Mouse (Mus musculus): Measurements from ENCODE around the gene Myef2.
"Not testable (repeated sequence)": the region's sequence is repeated elsewhere in the genome, so short reads cannot be mapped to it uniquely, and the experiment has no call there.

Gene Myef2

DNA sequence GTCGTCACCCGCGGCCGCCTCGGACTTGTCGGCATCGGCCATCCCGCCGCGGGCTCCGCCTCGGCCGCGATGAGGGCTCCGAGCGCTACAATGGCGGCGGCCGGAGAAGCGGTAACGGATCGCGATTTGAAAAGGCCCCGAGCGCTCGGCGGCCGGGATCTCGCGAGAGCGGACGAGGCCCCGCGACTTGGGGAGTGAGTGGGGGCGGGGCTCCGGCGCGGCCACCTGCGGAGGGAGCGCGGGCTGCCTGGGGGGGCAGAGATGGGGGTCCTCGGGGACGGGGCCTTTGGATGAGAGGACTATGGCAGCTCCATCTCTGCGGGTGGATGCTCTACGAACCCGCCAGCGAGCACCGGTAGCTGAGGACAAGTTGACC lies at the start of gene Myef2:
Gene Myef2, minus strand, starts transcription at position 185 of the 376 bp plus-strand sequence.
- peak; percentile 89 for DNase-seq (ENCODE audit: low read depth, low spot score)

DNA sequence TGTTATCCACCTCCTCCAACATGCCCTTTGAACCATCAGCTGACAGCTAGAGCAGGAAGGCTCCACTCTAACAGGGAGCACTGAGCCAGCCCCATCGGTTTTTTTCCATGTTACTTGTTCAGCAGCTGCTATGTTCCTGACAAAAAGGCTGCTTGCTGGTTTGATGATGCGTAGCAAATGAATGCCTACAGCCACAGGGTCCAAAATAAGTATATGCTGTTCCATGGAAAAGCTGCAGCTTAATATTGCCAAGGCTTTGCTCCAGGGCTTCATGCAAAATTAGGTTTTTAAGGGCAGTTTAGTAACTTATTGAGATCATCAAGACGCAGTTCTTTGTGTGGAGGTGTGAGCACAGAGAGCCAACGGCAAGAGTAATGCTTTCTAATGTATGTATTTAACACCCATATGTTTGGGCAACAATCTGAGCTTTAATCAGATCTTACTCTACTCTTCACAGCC lies 38.6 kb upstream of the Myef2 start:
- no peak for DNase-seq (ENCODE audit: low read depth, low spot score)

GRCm38 (mm10) chr2:125155504-125155903 lies 32.0 kb upstream of the Myef2 start:
- DNase-seq (ENCODE audit: low read depth, low spot score) = no peak

- DNase-seq (ENCODE audit: low read depth, low spot score) = no peak
These were observed 30.8 kb upstream of the Myef2 start for GRCm38 (mm10) chr2:125154294-125154693.

- no peak for DNase-seq (ENCODE audit: low read depth, low spot score)
These were observed 28.9 kb upstream of the Myef2 start, which contains the start of gene Slc12a1 for GRCm38 (mm10) chr2:125152388-125152787. TSS of gene Slc12a1 (plus strand) at chr2:125152505.

DNA sequence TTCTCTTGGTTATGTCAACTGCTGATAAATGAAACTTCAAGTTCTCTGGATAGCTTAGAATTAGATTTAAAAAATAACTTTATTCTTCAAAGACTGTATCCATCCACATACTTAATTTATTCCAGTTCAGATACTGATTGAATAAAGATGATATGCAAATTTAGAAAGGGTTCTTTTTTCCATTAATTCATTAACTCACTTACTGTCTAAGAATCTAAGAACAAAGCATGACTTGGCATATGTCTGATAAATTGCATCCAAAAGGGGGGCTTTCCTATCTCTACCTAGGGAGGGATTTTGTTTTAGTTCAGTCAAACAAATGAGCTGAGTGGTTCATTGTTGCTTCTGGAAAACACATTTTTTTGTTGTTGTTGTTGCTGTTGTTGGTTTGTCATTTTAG lies 18.9 kb upstream of the Myef2 start:
- DNase-seq (ENCODE audit: low read depth, low spot score) = no peak

DNA sequence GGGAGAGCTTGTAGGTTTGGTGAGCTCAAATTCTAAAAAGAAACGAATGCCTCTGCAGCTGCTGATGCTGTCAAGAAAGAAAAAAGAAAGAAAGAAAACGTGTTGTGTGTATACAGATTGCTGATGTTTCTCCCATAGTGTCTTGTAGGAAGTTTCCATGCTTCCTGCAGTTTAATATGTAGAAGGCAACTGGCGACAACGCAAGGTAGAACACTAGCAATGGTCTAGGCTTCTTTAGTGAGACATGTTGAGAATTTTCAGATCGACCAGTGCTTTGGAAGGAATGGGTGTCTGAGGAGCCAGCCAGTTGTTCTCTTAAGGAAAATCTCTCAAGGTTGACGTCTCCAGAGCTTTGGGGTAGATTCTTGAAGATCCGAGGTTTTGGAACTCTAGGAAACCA lies 13.4 kb upstream of the Myef2 start:
- no peak for DNase-seq (ENCODE audit: low read depth, low spot score)

DNA sequence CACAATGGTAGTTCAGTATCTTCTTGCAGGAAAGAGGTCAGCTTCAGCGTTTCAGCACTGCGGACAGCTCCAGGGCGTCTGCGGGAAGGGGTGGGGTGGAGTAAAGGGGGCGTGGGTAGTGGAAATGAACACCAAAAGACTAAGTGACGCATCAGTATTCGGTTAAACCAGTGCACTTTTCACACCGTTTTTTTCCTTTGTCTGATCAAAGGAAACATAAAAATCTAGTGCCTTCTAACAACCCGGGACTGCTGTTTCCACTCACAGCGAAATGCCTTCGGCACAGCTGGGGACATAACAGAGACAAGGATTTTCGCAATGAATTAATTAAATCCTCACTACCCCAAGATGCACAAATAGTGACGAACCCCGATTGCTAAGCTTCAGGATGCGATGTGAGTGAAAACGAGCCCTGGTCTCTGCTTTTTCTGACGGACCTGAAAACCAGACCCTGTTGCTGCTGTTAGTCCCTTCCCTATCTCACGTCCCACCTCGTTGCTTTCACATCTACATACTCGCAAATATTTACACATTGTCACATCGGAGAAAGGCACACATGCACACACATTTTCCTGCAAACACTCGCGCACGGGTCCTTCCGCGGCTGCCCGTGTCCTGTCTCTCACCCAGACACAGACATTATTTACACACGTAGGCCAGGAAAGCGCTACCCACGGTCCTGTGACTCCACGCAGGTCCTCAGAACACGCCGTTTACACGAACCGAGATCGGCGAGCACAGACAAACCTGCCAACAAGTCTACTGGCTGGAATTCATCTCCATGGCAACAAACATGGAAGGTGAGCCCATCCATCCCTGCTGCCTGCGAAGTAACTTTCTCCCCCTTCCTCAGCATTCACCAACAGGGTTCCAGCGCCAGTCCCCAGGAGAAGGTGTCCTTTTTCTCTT lies 12.7 kb upstream of the Myef2 start, which contains the start of gene Ctxn2:
Gene Ctxn2, plus strand, starts transcription at position 790 of the 909 bp plus-strand sequence.
- DNase-seq (ENCODE audit: low read depth, low spot score) = peak; percentile 72

GRCm38 (mm10) chr2:125134113-125134512 lies 10.7 kb upstream of the Myef2 start:
- DNase-seq (ENCODE audit: low read depth, low spot score) = no peak

DNA sequence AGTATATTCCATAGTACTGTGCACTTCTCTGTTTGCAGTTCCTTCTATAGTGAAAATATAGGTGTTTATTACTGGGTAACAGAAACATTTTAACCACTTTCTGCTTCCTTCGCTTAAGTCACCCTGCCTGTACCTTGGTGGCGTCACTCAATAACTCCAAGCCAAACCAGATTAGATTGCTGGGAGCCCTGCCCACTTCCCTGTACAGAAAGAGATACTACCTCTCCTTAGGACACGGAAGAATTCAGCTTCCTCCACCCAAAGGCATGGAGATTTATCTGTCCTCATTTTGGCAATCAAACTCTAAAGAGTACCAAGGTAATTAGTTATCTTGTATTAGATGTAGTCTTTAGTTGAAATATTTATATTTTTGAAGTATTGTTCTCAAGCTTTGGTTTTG lies 3.3 kb upstream of the Myef2 start:
- no peak for DNase-seq (ENCODE audit: low read depth, low spot score)

DNA sequence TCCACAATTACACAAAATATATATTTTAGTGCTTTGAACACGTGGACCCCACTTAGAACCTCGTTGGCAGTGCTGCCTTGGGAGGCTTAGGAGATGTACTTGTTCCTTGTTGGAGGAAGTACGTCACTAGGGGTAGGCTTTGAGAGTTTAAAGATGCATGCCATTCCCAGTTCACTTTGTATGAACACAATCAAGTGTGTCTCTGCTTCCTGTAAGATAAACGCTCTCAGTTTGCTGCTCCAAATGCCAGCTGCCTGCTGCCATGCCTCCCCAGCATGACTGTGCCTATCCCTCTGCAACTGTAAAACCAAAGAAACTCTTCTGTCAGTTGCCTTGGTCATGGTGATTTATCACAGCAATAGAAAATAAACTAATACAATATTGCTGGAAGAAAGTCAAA lies 2.4 kb upstream of the Myef2 start:
- no peak for DNase-seq (ENCODE audit: low read depth, low spot score)

DNA sequence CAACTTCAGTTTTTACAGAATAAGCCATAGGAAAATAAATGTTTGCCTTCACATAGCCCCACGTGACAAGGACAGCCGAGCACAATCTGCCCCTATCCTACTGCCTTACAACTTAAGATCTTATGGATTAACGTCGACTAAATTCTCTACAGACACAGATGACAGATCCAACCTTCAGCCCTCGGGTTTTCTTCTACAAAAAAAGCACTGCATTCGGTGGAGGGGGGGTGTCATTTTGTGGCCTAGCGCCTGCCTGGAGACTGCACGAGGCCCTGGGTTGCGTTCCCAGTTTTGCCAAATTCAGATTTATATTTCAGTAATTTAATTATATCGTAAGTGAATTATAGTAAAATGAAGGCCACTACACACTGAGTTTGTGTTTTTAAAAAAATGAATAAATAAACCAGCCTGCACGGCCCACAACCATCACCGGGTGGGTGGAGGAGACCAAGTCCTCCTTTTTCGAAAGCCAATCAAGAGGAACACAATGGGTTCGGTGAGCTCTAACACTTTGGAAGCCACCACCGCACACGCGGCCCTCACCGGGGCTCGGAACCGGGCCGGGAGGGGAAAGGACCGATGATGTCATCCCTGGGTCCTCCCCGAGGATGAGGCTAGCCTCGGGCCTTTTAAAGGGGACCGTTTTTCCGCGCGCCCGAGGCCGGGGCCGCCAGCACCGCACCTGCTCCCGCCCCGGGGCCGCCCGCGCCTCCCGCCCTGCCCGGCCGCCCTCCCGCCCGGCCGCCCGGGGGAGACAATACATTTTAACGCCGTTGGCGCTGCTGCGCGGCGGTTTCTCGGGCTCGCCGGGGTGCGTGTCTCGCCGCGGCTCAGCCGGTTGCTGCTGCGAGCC lies 611 bp downstream of the Myef2 start:
- peak; percentile 70 for DNase-seq (ENCODE audit: low read depth, low spot score)

DNA sequence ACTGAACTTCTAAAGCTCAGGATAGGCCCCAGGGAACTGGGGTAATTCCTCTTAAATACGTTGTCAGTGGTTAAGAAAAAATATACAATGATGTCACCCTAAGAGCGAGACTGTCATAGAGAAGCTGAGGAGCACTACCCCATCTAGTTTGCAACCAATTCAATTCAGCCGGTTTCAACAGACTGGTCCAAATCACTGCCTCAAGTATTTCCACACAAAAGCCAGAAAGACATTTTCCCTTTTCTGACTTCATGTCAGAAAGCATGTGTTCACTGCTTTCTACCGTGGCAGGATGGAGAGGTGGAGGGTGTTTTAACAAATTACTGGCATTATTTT lies 1.2 kb downstream of the Myef2 start:
- peak; percentile 20 for DNase-seq (ENCODE audit: low read depth, low spot score)

DNA sequence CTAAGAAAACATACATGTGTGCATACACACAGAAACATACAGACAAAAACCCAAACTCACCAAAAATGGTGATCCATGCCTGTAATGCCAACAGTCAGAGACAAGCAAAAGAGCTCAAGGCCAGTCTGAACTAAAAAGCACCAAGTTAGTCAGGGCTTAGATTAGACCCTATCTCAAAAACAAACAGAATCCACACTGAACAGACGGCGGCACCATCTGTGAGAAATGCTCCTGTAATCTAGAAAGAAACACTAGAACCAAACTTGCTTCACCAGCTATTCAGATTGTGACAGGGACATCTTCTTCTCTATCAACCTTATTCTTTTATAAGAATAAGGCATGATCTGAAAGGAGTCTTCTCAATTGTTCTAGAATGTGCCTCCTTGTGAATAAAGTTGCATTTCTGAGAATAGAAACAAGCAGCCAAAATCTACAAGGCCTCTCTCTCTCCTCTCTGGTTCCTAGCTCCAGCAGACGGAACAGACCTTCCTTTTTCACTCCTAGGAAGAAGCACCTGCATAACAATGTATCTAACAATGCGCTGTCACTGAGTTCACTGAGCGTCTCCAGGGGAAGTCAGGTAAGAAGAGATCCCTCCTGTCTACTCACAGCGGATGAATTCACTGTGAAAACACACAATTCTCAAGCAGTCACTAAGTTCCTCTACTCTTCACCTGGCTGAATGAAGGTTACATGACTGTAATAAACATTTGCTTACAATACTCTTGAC lies 3.9 kb downstream of the Myef2 start:
- no peak for DNase-seq (ENCODE audit: low read depth, low spot score)

DNA sequence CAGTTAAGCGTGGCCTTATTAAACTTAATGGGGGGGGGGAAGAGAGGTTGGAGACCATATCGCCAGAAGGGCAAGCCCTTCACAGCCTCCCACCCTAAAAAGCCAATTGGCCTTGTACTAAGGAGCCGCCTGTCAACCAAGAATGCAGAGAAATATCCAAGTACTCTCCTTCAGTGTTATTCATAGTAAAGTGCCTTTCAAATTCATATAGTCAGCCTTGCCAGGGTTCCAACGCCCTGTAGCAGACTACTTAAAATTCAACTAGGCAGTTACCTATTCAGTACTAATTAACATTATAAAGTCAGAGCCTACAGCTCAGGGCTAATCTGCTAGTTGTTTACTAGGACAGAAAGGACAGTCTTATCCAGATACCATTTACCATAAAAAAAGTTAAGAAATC lies 16.9 kb downstream of the Myef2 start:
- not testable (repeated sequence) for DNase-seq (ENCODE audit: low read depth, low spot score)

DNA sequence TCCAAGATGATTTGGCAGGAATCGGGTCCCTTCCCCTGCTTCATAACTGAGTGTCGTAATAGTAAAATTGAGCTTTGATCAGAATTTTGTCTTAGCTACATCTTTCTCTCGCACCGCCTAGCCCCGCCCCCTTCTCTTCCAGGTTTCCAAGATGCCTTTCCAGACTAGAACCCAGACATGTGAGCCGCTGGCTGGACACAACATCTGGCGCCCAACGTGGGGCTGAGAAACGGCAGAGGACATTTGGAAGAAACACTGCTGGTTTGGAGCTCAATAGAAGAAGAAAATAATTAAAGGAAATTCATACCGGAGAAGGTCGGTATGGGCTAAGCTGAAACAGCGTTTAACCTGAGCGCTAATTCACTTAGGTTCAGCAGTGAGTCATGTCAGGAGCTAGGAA lies 19.0 kb downstream of the Myef2 start:
- DNase-seq (ENCODE audit: low read depth, low spot score) = not testable (repeated sequence)

DNA sequence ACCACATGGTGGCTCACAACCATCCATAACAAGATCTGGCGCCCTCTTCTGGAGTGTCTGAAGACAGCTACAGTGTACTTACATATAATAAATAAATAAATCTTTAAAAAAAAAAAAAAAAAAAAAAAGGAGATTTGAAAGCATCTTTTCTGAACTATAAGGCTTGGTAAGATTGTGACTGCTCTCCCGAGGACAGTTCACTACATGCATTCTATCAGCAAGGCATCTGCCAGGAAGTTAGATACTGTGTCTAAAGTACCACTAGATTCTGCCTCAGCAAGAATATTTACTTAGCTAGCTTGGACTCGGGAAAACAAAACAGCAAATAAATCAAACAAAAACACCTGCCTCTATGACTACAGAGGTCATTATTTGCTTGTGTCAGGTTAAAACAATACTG lies 31.3 kb downstream of the Myef2 start:
- DNase-seq (ENCODE audit: low read depth, low spot score) = not testable (repeated sequence)

- no peak for DNase-seq (ENCODE audit: low read depth, low spot score)
These were observed 34.7 kb downstream of the Myef2 start for GRCm38 (mm10) chr2:125088757-125089156.

GRCm38 (mm10) chr2:125083879-125084278 lies 39.6 kb downstream of the Myef2 start:
- no peak for DNase-seq (ENCODE audit: low read depth, low spot score)

- DNase-seq (ENCODE audit: low read depth, low spot score) = no peak
These were observed 50.2 kb downstream of the Myef2 start for GRCm38 (mm10) chr2:125073056-125073780.

DNA sequence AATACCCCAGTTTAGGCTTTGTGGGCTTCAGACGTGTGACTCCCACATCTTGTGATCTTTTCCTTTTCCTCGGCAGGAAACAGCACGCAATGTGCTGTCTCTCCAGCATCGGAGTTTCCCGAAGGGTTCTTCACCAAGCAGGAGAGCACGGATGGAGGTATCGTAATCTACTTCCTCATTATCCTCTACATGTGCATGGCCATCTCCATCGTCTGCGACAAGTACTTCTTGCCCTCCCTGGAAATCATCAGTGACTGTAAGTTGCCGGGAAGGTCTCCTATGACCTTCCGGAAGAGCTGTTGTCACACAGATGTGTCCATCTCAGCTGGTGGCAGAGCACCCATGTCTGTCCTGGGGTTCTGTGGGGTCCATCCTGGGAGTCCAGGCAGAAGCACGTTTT lies 54.8 kb downstream of the Myef2 start:
- DNase-seq (ENCODE audit: low read depth, low spot score) = no peak

Measured in CD4-positive helper T cell, adult 2 months (primary cell).